Mouse (Mus musculus) megakaryocyte, embryonic 14.5 days (primary cell): Measurements from ENCODE around the gene Hsd3b6. TPM values are rescaled to one million over a fixed set of nuclear protein-coding genes. Genes with fewer than 3 reads are reported as not detected.

Source experiments
- H3K27me3 ChIP-seq: replicated peaks from 2 replicates; pipeline ENCODE3; 2012; ENCODE audit warnings: inconsistent platforms
- H3K36me3 ChIP-seq: replicated peaks from 2 replicates; pipeline ENCODE3; 2012; ENCODE audit warnings: low read length, inconsistent platforms, mixed read lengths
- H3K4me1 ChIP-seq: 2 replicates; pipeline ENCODE4 v1.6.1; 2012; ENCODE audit warnings: inconsistent platforms
- H3K4me3 ChIP-seq: replicated peaks from 2 replicates; pipeline ENCODE3; 2012; ENCODE audit warnings: moderate library complexity, mild to moderate bottlenecking, inconsistent platforms
- H3K9me3 ChIP-seq: 2 replicates; pipeline ENCODE4 v1.6.1; 2012; ENCODE audit warnings: inconsistent platforms
- FLI1 ChIP-seq: IDR thresholded peaks from 2 replicates; pipeline ENCODE4 v1.6.1; 2012; ENCODE audit warnings: low read length, inconsistent platforms, mixed read lengths
- GATA1 ChIP-seq: IDR thresholded peaks from 3 replicates; pipeline ENCODE4 v1.6.1; 2012; ENCODE audit warnings: mixed read lengths, low read length, inconsistent platforms, borderline replicate concordance
- polyA plus RNA-seq: library from polyadenylated mRNA; stranded (reverse); fragments of >175 nt; gene quantifications from 2 replicates; pipeline ENCODE4 v1.2.3, GENCODE M21; 2012; ENCODE audit warnings: low replicate concordance; ENCODE audit not compliant: insufficient read depth

The Hsd3b6 gene
- 0.19 and 1.3 TPM in 2 replicates for polyA plus RNA-seq

DNA sequence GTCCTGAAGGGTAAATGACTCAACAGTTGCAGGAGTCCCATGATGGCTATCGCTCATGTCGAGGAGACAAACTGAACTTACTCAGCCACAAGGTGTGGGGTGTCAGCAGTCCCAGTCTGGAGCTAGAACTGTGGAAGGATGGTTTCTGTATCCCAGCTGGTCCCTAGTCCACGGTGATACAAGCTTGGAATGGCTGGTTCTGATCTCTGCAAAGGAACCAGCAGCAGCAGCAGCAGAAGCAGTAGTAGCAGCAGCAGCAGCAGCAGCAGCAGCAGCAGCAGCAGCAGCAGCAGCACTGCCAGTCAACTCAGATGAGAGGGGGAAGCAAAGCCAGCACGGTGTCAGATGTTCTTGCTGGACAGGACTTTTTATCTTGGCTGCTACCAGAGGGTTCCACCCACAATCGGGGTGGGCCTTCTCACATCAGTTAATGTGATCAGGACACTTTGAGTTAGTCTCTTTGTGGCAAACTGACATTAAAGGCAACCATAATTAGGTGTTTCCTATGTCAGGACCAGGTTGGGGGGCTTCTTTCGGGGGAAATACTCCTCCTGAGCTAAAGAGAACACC lies at the start of gene Hsd3b6:
Hsd3b6 (minus strand) TSS at position 343 of the 570 bp plus-strand sequence.
- no peaks in the 10 kb centered on the region for H3K9me3 ChIP-seq
- H3K4me3 ChIP-seq = no peak within 1 kb of the TSS
- H3K36me3 ChIP-seq = no peaks in the 10 kb centered on the region
- H3K27me3 ChIP-seq = no peaks in the 10 kb centered on the region
- TF ChIP-seq FLI1 = no peak
- TF ChIP-seq GATA1 = no peak
- no peaks in the 10 kb centered on the region for H3K4me1 ChIP-seq

DNA sequence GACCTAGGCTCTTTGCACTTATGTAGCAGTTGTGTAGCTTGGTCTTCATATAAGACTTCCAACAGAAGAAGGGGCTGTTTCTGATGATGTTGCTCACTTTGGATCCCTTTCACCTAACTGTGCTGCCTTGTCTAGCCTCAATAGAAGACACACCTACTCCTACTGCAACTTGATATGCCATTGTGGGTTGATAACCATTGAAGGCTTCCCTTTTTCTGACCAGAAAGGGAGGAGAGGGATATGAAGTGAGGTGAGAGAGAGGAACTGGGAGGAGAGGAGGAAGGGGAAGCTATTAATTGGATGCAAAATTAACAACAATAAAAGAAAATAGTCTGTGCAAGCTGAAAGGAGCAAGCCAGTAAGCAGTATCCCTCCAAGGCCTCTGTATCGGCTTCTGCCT lies 48.6 kb upstream of the Hsd3b6 start:
- Histone ChIP-seq H3K27me3 (no peaks in the 10 kb centered on the region), H3K4me1 (no peaks in the 10 kb centered on the region), H3K9me3 (0 out of 2 replicates have a peak, but pooled peaks cover 2% of the 10 kb centered on the region), H3K36me3 (no peaks in the 10 kb centered on the region), H3K4me3 (no peak overlapping the region)
- TF ChIP-seq FLI1 = no peak
- TF ChIP-seq GATA1 = no peak

- H3K9me3 ChIP-seq = 0 out of 2 replicates have a peak, but pooled peaks cover 2% of the 10 kb centered on the region
- H3K4me3 ChIP-seq = no peak within 1 kb of the TSS
- TF ChIP-seq FLI1 = no peak
- TF ChIP-seq GATA1 = no peak
- H3K36me3 ChIP-seq = no peaks in the 10 kb centered on the region
- H3K4me1 ChIP-seq = peaks cover 4% of the 10 kb centered on the region
- no peaks in the 10 kb centered on the region for H3K27me3 ChIP-seq
Observed at GRCm38 (mm10) chr3:98859576-98859975, 45.3 kb upstream of the Hsd3b6 start, which contains the start of gene Hsd3b1. Gene Hsd3b1 (minus strand): TSS chr3:98859794.

DNA sequence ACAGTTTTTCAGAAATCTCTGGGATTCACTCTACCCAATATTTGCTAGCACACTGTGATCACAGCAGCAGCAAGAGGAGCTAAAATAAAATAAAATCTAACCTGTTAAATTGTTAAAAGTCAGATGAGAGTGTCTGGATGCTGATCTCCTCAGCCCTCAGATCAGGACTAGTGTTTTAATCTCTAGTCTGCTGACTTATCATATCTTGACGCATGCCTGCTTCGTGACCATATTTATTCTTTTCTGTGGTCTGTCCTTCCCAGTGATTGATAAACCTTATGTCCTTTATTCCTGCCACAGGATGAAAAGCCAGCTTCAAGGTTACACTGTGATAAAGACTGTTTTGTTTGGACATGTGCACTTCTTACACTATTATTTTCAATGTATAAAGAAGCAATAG lies 43.8 kb upstream of the Hsd3b6 start:
- TF ChIP-seq FLI1 (no peak), GATA1 (no peak)
- Histone ChIP-seq H3K4me3 (no peak overlapping the region), H3K4me1 (peaks cover 4% of the 10 kb centered on the region), H3K36me3 (no peaks in the 10 kb centered on the region), H3K9me3 (peaks cover 4% of the 10 kb centered on the region; the same call in 1 of the 2 replicates), H3K27me3 (no peaks in the 10 kb centered on the region)

- Histone ChIP-seq H3K4me1 (peaks cover 4% of the 10 kb centered on the region), H3K4me3 (no peak overlapping the region), H3K36me3 (no peaks in the 10 kb centered on the region), H3K27me3 (no peaks in the 10 kb centered on the region), H3K9me3 (peaks cover 10% of the 10 kb centered on the region; the same call in 1 of the 2 replicates)
- no peak for TF ChIP-seq FLI1
- no peak for TF ChIP-seq GATA1
Observed at GRCm38 (mm10) chr3:98856892-98857291, 42.6 kb upstream of the Hsd3b6 start.

DNA sequence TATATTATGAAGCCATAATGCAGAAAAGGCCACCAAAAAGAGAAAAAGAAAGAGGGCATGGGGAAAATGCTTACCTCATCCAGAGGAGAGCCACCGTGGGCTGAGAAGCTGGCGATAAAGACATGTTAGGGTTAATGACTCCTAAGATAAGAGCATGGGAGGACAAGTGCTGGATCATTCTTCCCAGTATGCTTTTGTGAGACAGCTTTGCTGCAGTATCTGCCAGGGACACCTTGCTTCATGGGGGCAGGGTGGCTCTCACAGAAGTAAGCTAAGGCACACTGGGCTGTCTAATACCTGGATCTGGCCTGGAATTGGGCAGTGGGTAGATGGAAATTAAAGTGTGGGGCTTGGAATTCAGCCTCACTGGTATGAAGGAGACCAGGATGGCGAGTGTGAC lies 40.9 kb upstream of the Hsd3b6 start:
- peaks cover 10% of the 10 kb centered on the region; the same call in 1 of the 2 replicates for H3K9me3 ChIP-seq
- peak overlapping the region; percentile 7 for H3K4me3 ChIP-seq
- peaks cover 4% of the 10 kb centered on the region for H3K4me1 ChIP-seq

GRCm38 (mm10) chr3:98853685-98854084 lies 39.4 kb upstream of the Hsd3b6 start:
- H3K4me3 ChIP-seq = no peak overlapping the region
- H3K4me1 ChIP-seq = peaks cover 4% of the 10 kb centered on the region
- no peaks in the 10 kb centered on the region for H3K27me3 ChIP-seq
- no peak for TF ChIP-seq FLI1
- no peak for TF ChIP-seq GATA1
- H3K9me3 ChIP-seq = peaks cover 8% of the 10 kb centered on the region; the same call in 1 of the 2 replicates
- H3K36me3 ChIP-seq = no peaks in the 10 kb centered on the region

More for the DNA sequence above, 40.9 kb upstream of the Hsd3b6 start:
- no peaks in the 10 kb centered on the region for H3K27me3 ChIP-seq
- H3K36me3 ChIP-seq = no peaks in the 10 kb centered on the region
- TF ChIP-seq FLI1 (no peak), GATA1 (no peak)

- Histone ChIP-seq H3K27me3 (no peaks in the 10 kb centered on the region), H3K4me3 (no peak overlapping the region), H3K36me3 (no peaks in the 10 kb centered on the region), H3K9me3 (peaks cover 8% of the 10 kb centered on the region; the same call in 1 of the 2 replicates), H3K4me1 (peaks cover 4% of the 10 kb centered on the region)
- TF ChIP-seq GATA1 = no peak
- no peak for TF ChIP-seq FLI1
Observed at GRCm38 (mm10) chr3:98853051-98853450, 38.8 kb upstream of the Hsd3b6 start.

- no peak for TF ChIP-seq FLI1
- no peak for TF ChIP-seq GATA1
- Histone ChIP-seq H3K9me3 (peaks cover 8% of the 10 kb centered on the region; the same call in 1 of the 2 replicates), H3K4me1 (peaks cover 4% of the 10 kb centered on the region), H3K27me3 (no peaks in the 10 kb centered on the region), H3K36me3 (no peaks in the 10 kb centered on the region), H3K4me3 (no peak overlapping the region)
Observed at GRCm38 (mm10) chr3:98852631-98853030, 38.4 kb upstream of the Hsd3b6 start.

DNA sequence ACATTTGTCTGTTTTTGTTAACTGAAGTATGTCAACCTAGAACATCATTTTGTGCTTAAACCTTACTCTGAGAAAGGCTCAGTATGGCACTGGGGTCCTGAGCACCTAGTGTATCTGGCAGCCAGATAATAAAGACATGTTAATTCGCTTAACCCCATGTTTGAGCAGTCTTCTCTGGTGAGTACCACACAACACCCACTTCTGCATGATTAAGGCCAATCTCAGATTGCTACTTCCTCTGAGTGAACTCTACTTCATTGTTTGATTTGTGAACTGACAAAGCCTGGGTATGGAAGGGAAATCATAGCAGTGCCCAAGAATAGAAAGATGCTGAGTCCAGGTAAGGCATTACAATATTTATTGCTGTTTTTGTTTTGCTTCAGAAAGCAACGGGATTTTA lies 37.6 kb upstream of the Hsd3b6 start:
- H3K4me3 ChIP-seq = no peak overlapping the region
- TF ChIP-seq FLI1 = no peak
- H3K4me1 ChIP-seq = peaks cover 4% of the 10 kb centered on the region
- H3K36me3 ChIP-seq = no peaks in the 10 kb centered on the region
- no peaks in the 10 kb centered on the region for H3K27me3 ChIP-seq
- H3K9me3 ChIP-seq = peaks cover 8% of the 10 kb centered on the region; the same call in 1 of the 2 replicates
